Mouse (Mus musculus) hindbrain, embryonic 12.5 days (tissue): ENCODE data around the gene Eif2ak4. TPM values are rescaled to one million over a fixed set of nuclear protein-coding genes. Genes with fewer than 3 reads are reported as not detected.

Experiments used
- ATAC-seq: fragments of 200-750 bp; cut with Nextera tagmentation; 2 replicates; pipeline ENCODE4 v1.8.0; 2017; ENCODE audit warnings: moderate TSS enrichment; ENCODE audit not compliant: low FRiP score
- H3K27ac ChIP-seq: fragments of 300-500 bp; sonication (generic); 2 replicates; pipeline ENCODE4 v1.5.1; 2016; ENCODE audit warnings: mild to moderate bottlenecking
- H3K27me3 ChIP-seq: fragments of 300-500 bp; sonication (generic); 2 replicates; pipeline ENCODE4 v1.6.1; 2016; ENCODE audit warnings: mild to moderate bottlenecking
- H3K36me3 ChIP-seq: fragments of 300-500 bp; sonication (generic); 2 replicates; pipeline ENCODE4 v1.6.1; 2016; ENCODE audit warnings: mild to moderate bottlenecking
- H3K4me1 ChIP-seq: fragments of 300-500 bp; sonication (generic); 2 replicates; pipeline ENCODE4 v1.6.1; 2016
- H3K4me2 ChIP-seq: fragments of 300-500 bp; sonication (generic); replicated peaks from 2 replicates; pipeline ENCODE4 v1.6.1; 2016; ENCODE audit warnings: mild to moderate bottlenecking
- H3K4me3 ChIP-seq: fragments of 300-500 bp; sonication (generic); 2 replicates; pipeline ENCODE4 v1.5.1; 2016; ENCODE audit warnings: mild to moderate bottlenecking
- H3K9ac ChIP-seq: fragments of 300-500 bp; sonication (generic); 2 replicates; pipeline ENCODE4 v1.6.1; 2016; ENCODE audit warnings: mild to moderate bottlenecking, moderate library complexity
- H3K9me3 ChIP-seq: fragments of 300-500 bp; sonication (generic); replicated peaks from 2 replicates; pipeline ENCODE4 v1.6.1; 2016; ENCODE audit warnings: mild to moderate bottlenecking
- WGBS: fragments of 180-500 bp; shearing (Covaris S2); methylation state at CpG from one replicate; pipeline ENCODE4 v1.1.7; 2016; 5-methylcytosine and 5-hydroxymethylcytosine counted together
- polyA plus RNA-seq: library from polyadenylated mRNA; unstranded; fragments of >200 nt; fragmentation: Nextera tagmentation; extraction: Ambion mirVana; gene quantifications from 2 replicates; pipeline ENCODE4 v1.2.1, GENCODE M21; 2016

Gene Eif2ak4
- polyA plus RNA-seq, 1 experiment from 2014 or later, result 13.2 TPM

GRCm38 (mm10) chr2:118499135-118499961 lies 110.9 kb downstream of the Eif2ak4 start:
- H3K4me1 ChIP-seq, result peaks cover 15% of the 10 kb centered on the region
- 38% methylated on average over 20 of the region's 20 CpGs for WGBS

GRCm38 (mm10) chr2:118500191-118500590 lies 111.8 kb downstream of the Eif2ak4 start:
- Histone ChIP-seq H3K4me2 (no peak overlapping the region), H3K36me3 (no peaks in the 10 kb centered on the region), H3K27me3 (no peaks in the 10 kb centered on the region), H3K4me3 (no peak overlapping the region), H3K27ac (no peak overlapping the region; the same call in 1 of the 2 replicates), H3K4me1 (peaks cover 15% of the 10 kb centered on the region), H3K9ac (no peak overlapping the region), H3K9me3 (no peaks in the 10 kb centered on the region)
- no peak for ATAC-seq
- 81% methylated on average over 2 of the region's 2 CpGs for WGBS

More at GRCm38 (mm10) chr2:118499135-118499961, 110.9 kb downstream of the Eif2ak4 start:
- Histone ChIP-seq H3K4me2 (no peak overlapping the region), H3K36me3 (no peaks in the 10 kb centered on the region), H3K27ac (peak overlapping the region; percentile 44; the same call in 1 of the 2 replicates), H3K4me3 (no peak overlapping the region), H3K9me3 (no peaks in the 10 kb centered on the region), H3K9ac (no peak overlapping the region), H3K27me3 (no peaks in the 10 kb centered on the region)
- ATAC-seq, result peak; percentile 46; the same call in 1 of the 2 replicates

DNA sequence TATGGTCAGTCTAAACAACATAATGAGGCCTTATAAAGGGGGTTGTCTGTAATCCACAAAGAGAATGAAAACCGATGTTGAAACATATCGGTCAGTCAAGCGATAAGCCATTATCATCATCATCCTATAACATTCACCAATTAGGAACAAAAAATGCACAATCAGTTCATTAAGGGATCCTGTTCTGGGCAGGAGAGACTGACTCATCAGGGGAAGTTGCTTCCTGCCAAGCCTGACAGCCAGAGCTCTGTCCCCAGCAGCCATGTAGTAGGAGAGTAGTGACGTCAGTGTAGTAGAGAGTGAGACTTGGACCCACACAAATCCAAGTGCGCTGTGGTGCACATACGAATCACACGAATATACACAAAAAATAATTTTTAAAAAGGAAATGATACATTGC lies 118.7 kb downstream of the Eif2ak4 start:
- Histone ChIP-seq H3K27me3 (no peaks in the 10 kb centered on the region), H3K4me2 (no peak overlapping the region), H3K36me3 (no peaks in the 10 kb centered on the region), H3K27ac (no peak overlapping the region), H3K9ac (no peak overlapping the region), H3K4me1 (peaks cover 19% of the 10 kb centered on the region), H3K9me3 (no peaks in the 10 kb centered on the region), H3K4me3 (no peak overlapping the region)
- 92% methylated on average over 7 of the region's 7 CpGs for WGBS
- ATAC-seq, result no peak

DNA sequence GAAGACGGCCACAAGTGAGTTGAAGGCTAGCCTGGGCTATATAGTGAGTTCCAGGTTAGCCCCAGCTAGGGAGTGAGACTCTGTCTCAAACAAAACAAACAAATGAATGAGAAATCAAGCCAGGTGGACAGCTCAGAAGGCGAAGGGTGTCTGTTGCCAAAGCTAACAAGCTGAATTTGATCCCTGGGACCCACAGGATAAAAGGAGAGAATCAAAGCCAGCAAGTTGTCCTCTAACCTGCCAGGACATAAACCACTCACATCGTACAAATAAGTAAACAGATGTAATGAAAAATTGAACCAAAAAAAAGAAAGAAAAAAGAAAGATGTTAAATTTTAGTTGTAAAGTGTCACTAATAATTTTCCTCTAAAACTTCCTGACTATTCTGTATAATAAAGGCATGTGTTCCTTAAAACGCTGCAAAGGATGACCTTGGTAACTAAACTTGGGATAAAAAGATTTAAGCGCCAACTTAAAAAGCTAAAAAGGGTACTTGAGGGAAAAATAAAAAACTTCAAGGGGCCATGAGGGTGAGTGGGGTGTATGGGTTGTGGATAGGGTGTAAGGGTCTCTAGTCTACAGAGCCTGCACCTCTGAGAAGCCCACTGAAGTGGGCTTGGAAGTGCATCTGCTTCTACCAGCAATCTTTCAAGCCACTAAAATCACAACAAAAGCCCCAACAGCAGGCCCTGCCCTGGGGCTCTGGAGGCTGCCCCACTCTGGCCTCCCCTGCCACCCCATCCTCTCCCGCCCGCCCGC lies 121.4 kb downstream of the Eif2ak4 start:
- H3K4me3 ChIP-seq, result no peak overlapping the region
- H3K4me2 ChIP-seq, result peak overlapping the region; percentile 20
- peaks cover 19% of the 10 kb centered on the region for H3K4me1 ChIP-seq
- no peaks in the 10 kb centered on the region for H3K9me3 ChIP-seq
- H3K27ac ChIP-seq, result peak overlapping the region; percentile 78
- WGBS, result 45% methylated on average over 8 of the region's 8 CpGs
- ATAC-seq, result no peak
- H3K36me3 ChIP-seq, result no peaks in the 10 kb centered on the region
- no peaks in the 10 kb centered on the region for H3K27me3 ChIP-seq
- 0 out of 2 replicates have a peak overlapping the region, but pooled peaks have one; percentile 29 for H3K9ac ChIP-seq

GRCm38 (mm10) chr2:118510447-118511310 lies 122.3 kb downstream of the Eif2ak4 start:
- H3K36me3 ChIP-seq, result no peaks in the 10 kb centered on the region
- H3K9ac ChIP-seq, result 0 out of 2 replicates have a peak overlapping the region, but pooled peaks have one; percentile 29
- peak overlapping the region; percentile 20 for H3K4me2 ChIP-seq
- peak overlapping the region; percentile 78 for H3K27ac ChIP-seq
- H3K4me3 ChIP-seq, result no peak overlapping the region
- ATAC-seq, result peak; percentile 94
- H3K9me3 ChIP-seq, result no peaks in the 10 kb centered on the region
- H3K27me3 ChIP-seq, result 0 out of 2 replicates have a peak, but pooled peaks cover 3% of the 10 kb centered on the region
- H3K4me1 ChIP-seq, result peaks cover 19% of the 10 kb centered on the region
- 32% methylated on average over 29 of the region's 29 CpGs for WGBS

DNA sequence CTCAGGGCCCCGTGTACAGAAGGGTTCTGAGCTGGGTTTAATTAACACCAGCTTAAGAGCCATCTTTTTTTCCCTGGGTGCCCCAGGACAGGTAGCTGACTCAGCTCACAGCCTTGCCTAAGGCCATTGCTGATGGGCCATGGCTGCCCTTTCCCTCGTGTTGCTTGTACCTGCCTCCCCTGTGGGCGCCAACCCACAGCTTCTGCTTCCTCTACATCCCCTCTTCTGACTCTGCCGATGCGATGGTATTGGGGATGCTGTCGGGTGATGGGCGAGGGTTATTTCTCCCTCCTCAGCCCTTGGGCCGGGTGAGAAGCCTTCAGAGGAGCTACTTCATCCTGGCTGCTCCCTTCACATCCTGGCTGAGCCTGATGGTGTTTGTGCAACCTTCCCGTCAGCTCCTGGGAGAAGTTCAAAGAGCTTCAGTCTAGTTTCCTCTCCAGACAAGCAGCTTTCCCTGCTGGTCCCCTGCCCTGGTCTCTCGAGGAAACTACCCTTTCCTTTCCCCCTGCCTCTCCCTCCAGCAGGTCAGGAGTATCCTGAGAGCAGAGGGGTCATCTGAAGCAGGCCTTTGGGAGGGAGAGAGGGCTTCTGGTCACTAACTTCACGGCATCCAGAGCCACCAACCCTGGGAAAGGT lies 123.5 kb downstream of the Eif2ak4 start:
- no peaks in the 10 kb centered on the region for H3K9me3 ChIP-seq
- no peak overlapping the region for H3K4me3 ChIP-seq
- no peak for ATAC-seq
- WGBS, result 60% methylated on average over 11 of the region's 11 CpGs
- H3K36me3 ChIP-seq, result no peaks in the 10 kb centered on the region
- peaks cover 19% of the 10 kb centered on the region for H3K4me1 ChIP-seq
- no peak overlapping the region for H3K4me2 ChIP-seq
- H3K9ac ChIP-seq, result no peak overlapping the region
- 0 out of 2 replicates have a peak, but pooled peaks cover 3% of the 10 kb centered on the region for H3K27me3 ChIP-seq
- H3K27ac ChIP-seq, result peak overlapping the region; percentile 26; the same call in 1 of the 2 replicates

DNA sequence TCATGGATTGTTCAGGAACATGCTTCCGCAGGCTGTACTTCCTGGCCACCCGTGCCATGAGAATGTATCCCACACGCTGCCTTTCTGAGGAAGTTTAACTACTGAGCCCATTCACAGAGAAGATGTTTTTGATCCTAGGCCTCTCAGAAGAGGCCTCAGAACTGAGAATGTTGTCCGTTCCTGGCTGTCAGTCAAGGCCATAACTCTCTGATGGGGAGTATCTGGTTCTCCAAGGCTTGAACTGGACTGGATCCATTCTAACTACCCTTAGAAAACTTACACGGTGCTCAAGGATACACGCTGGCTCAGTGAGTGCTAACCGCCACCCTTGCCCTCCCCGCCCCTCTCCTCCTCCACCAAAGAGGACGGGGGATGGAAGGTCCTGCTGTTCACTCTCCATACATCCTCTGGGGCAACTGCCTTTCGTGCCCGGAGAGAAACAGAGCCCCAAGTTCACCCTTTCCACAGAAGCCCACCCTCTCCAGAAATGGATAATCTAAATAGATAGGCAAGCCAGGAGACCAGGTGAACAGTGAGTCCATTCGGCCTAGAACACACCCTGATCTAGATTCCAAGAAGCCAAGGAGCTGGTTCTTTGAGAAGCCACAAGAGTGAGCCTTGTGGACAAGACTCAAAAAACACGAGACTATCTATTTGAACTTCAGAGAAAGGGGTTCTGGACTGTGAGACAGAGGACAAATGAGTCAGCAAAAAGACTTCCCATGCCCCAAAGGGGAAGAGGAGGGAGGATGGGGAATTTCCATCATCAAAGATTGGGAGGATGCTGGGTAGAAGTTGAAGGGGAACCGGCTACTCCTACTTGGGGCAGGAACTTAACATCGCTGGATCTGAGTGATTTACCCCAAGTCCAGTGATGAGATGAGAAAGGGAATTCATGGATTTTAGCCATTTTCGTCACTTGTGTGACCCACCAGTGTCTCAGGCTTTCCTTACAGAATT lies 124.3 kb downstream of the Eif2ak4 start:
- Histone ChIP-seq H3K4me2 (no peak overlapping the region), H3K4me3 (no peak overlapping the region), H3K9me3 (no peaks in the 10 kb centered on the region), H3K36me3 (no peaks in the 10 kb centered on the region), H3K27ac (0 out of 2 replicates have a peak overlapping the region, but pooled peaks have one; percentile 12), H3K4me1 (peaks cover 19% of the 10 kb centered on the region), H3K27me3 (0 out of 2 replicates have a peak, but pooled peaks cover 3% of the 10 kb centered on the region), H3K9ac (no peak overlapping the region)
- no peak for ATAC-seq
- WGBS, result 77% methylated on average over 16 of the region's 16 CpGs

- 30% methylated on average over 9 of the region's 9 CpGs for WGBS
- Histone ChIP-seq H3K4me3 (no peak overlapping the region), H3K4me1 (peaks cover 18% of the 10 kb centered on the region), H3K36me3 (no peaks in the 10 kb centered on the region), H3K27me3 (0 out of 2 replicates have a peak, but pooled peaks cover 3% of the 10 kb centered on the region), H3K27ac (peak overlapping the region; percentile 76), H3K9me3 (no peaks in the 10 kb centered on the region), H3K9ac (0 out of 2 replicates have a peak overlapping the region, but pooled peaks have one; percentile 23), H3K4me2 (no peak overlapping the region)
- ATAC-seq, result peak; percentile 92
These were observed 131.9 kb downstream of the Eif2ak4 start for GRCm38 (mm10) chr2:118520042-118520933.

- no peaks in the 10 kb centered on the region for H3K36me3 ChIP-seq
- H3K27ac ChIP-seq, result no peak overlapping the region
- H3K4me1 ChIP-seq, result peaks cover 18% of the 10 kb centered on the region
- H3K27me3 ChIP-seq, result no peaks in the 10 kb centered on the region
- whole genome bisulfite sequencing, result 47% methylated on average over 2 of the region's 2 CpGs
- H3K4me3 ChIP-seq, result no peak overlapping the region
- ATAC-seq, result no peak
- H3K4me2 ChIP-seq, result no peak overlapping the region
- H3K9me3 ChIP-seq, result no peaks in the 10 kb centered on the region
- H3K9ac ChIP-seq, result no peak overlapping the region
These were observed 133.8 kb downstream of the Eif2ak4 start for GRCm38 (mm10) chr2:118522265-118522664.
